Mouse (Mus musculus): ENCODE measurements around the gene Tmem174. TPM values are rescaled to one million over a fixed set of nuclear protein-coding genes. Genes with fewer than 3 reads are reported as not detected.

The Tmem174 gene
- not detected in 2 replicates for polyA plus RNA-seq (2015; fragmentation: Nextera tagmentation; extraction: Ambion mirVana)

DNA sequence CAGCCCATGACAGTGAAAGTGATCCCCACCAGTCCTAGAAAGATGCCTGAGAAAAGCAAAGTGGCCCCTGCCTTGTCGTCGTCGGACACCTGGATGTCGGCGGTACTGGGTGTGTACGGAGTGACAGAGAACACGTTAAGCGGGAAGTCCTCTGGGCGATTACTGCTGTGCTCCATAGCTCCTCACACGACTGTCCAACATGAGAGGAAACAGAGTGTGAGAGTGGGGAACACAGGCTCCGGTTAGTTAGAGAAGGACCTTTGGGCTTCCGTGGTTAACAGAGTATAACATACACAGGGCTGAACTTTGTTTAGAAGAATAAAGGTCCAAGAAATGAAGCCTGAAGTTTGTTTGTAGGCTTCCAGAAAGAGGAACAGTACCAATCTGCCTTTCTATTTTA lies at the start of gene Tmem174:
TSS of gene Tmem174 (minus strand) at position 266 of the 400 bp plus-strand sequence.
- H3K9me3 ChIP-seq (replicated peaks): no peaks in the 10 kb centered on the region
- no peaks in the 10 kb centered on the region for H3K4me1 ChIP-seq (replicated peaks)
- ATAC-seq (ENCODE audit: insufficient read depth): no peak
- no peak within 1 kb of the TSS for H3K27ac ChIP-seq (replicated peaks)
- H3K4me2 ChIP-seq: no peak within 1 kb of the TSS
- no peak within 1 kb of the TSS for H3K9ac ChIP-seq
- H3K27me3 ChIP-seq: peaks cover 7% of the 10 kb centered on the region
- H3K36me3 ChIP-seq (replicated peaks): no peaks in the 10 kb centered on the region
- no peak within 1 kb of the TSS for H3K4me3 ChIP-seq (replicated peaks)
- 79% methylated on average over 12 of the region's 12 CpGs for WGBS (ENCODE audit: insufficient replicate concordance)

GRCm38 (mm10) chr13:98684144-98684900 lies 47.1 kb upstream of the Tmem174 start:
- no peak for ATAC-seq (ENCODE audit: insufficient read depth)
- 55% methylated on average over 9 of the region's 9 CpGs for WGBS (ENCODE audit: insufficient replicate concordance)
- no peaks in the 10 kb centered on the region for H3K36me3 ChIP-seq (replicated peaks)
- H3K27me3 ChIP-seq: no peaks in the 10 kb centered on the region
- no peaks in the 10 kb centered on the region for H3K9me3 ChIP-seq (replicated peaks)
- no peak overlapping the region for H3K27ac ChIP-seq (replicated peaks)
- H3K4me3 ChIP-seq (replicated peaks): no peak overlapping the region
- no peaks in the 10 kb centered on the region for H3K4me1 ChIP-seq (replicated peaks)
- no peak overlapping the region for H3K9ac ChIP-seq
- no peak overlapping the region for H3K4me2 ChIP-seq

DNA sequence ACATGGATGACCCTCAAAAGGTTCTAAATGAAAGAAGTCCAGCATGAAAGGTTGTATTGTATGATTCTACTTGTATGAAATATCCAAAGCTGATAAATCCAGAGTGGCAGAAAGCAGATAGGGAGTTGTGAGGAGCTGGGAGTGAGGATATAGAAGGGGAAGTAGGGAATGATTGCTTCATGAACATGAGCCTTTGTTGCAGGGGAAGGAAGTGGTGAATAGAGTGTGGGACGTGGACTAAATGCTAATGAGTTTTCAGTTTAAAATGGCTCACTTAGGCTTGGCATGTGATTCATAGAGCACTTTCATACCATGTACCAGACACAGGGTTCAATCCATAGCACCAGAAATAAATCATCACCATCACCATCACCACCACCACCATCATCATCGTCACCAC lies 46.2 kb upstream of the Tmem174 start:
- no peak overlapping the region for H3K9ac ChIP-seq
- no peak overlapping the region for H3K4me3 ChIP-seq (replicated peaks)
- no peaks in the 10 kb centered on the region for H3K9me3 ChIP-seq (replicated peaks)
- H3K27me3 ChIP-seq: no peaks in the 10 kb centered on the region
- H3K36me3 ChIP-seq (replicated peaks): no peaks in the 10 kb centered on the region
- no peak overlapping the region for H3K4me2 ChIP-seq
- ATAC-seq (ENCODE audit: insufficient read depth): no peak
- WGBS (ENCODE audit: insufficient replicate concordance): 47% methylated on average over 2 of the region's 2 CpGs
- no peaks in the 10 kb centered on the region for H3K4me1 ChIP-seq (replicated peaks)
- H3K27ac ChIP-seq (replicated peaks): no peak overlapping the region

DNA sequence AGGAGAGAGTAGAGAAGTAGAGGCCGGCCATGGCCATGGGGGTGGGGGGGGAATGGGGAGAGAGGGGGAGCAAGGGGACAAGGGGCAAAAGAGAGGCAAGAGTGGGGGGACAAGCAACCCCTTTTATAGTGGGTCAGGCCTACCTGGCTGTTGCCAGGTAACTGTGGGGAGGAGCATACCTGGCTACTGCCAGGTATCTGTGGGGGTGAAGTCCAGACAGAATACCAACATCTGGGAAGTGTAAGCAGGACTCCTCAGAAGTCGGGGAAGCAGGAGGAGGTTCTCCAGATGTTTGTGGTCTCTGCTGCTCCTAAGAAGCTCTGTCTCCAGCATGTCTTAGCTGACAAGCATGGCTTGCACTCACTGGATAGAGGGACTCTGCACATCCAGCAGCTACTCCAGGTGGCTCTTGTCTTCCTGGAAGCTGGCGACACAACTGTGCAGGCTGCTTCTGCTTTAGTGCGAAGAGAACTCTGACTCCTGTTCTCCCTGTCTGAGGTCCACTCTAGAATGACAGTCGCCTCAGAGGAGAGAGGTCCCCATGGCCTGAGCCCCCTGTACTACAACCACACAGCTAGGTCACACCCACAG lies 43.4 kb upstream of the Tmem174 start:
- Histone ChIP-seq H3K4me3 (replicated peaks) (no peak overlapping the region), H3K27me3 (no peaks in the 10 kb centered on the region), H3K9me3 (replicated peaks) (no peaks in the 10 kb centered on the region), H3K9ac (no peak overlapping the region), H3K4me2 (no peak overlapping the region), H3K27ac (replicated peaks) (no peak overlapping the region), H3K36me3 (replicated peaks) (no peaks in the 10 kb centered on the region), H3K4me1 (replicated peaks) (no peaks in the 10 kb centered on the region)
- ATAC-seq (ENCODE audit: insufficient read depth): no peak
- WGBS (ENCODE audit: insufficient replicate concordance): 54% methylated on average over 5 of the region's 5 CpGs

DNA sequence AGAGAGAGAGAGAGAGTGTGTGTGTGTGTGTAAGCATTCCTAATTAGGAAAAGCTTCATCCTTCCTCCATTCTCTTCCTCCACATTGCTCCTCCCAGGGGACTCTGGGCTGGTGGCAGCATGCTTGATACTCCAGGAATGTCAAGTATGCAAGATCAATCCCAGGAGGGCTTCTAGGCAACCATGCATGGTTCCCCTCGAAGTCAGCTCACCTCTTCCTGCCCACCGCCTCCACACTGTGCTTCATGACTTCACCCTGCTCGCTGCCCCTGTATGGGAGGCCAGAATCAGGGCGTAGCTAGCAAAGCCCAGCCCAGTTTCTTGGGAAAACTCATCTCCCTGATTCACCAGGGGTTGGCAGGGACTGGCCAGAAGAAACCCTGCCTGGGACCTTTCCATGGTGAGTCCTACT lies 42.4 kb upstream of the Tmem174 start:
- no peak overlapping the region for H3K4me2 ChIP-seq
- no peak overlapping the region for H3K9ac ChIP-seq
- no peaks in the 10 kb centered on the region for H3K36me3 ChIP-seq (replicated peaks)
- H3K9me3 ChIP-seq (replicated peaks): no peaks in the 10 kb centered on the region
- H3K27me3 ChIP-seq: no peaks in the 10 kb centered on the region
- no peak overlapping the region for H3K27ac ChIP-seq (replicated peaks)
- 27% methylated on average over 4 of the region's 4 CpGs for WGBS (ENCODE audit: insufficient replicate concordance)
- H3K4me1 ChIP-seq (replicated peaks): no peaks in the 10 kb centered on the region
- ATAC-seq (ENCODE audit: insufficient read depth): no peak
- no peak overlapping the region for H3K4me3 ChIP-seq (replicated peaks)

- no peak overlapping the region for H3K27ac ChIP-seq (replicated peaks)
- H3K36me3 ChIP-seq (replicated peaks): no peaks in the 10 kb centered on the region
- no peak overlapping the region for H3K4me2 ChIP-seq
- no peak for ATAC-seq (ENCODE audit: insufficient read depth)
- WGBS (ENCODE audit: insufficient replicate concordance): 42% methylated on average over 1 of the region's 1 CpGs
- no peaks in the 10 kb centered on the region for H3K4me1 ChIP-seq (replicated peaks)
- H3K27me3 ChIP-seq: no peaks in the 10 kb centered on the region
- H3K4me3 ChIP-seq (replicated peaks): no peak overlapping the region
- H3K9ac ChIP-seq: no peak overlapping the region
- no peaks in the 10 kb centered on the region for H3K9me3 ChIP-seq (replicated peaks)
These were observed 42.0 kb upstream of the Tmem174 start for GRCm38 (mm10) chr13:98679230-98679629.

- H3K9ac ChIP-seq: no peak overlapping the region
- 50% methylated on average over 4 of the region's 4 CpGs for WGBS (ENCODE audit: insufficient replicate concordance)
- H3K36me3 ChIP-seq (replicated peaks): no peaks in the 10 kb centered on the region
- no peak for ATAC-seq (ENCODE audit: insufficient read depth)
- no peak overlapping the region for H3K4me2 ChIP-seq
- no peaks in the 10 kb centered on the region for H3K27me3 ChIP-seq
- H3K4me1 ChIP-seq (replicated peaks): no peaks in the 10 kb centered on the region
- H3K4me3 ChIP-seq (replicated peaks): no peak overlapping the region
- no peak overlapping the region for H3K27ac ChIP-seq (replicated peaks)
- no peaks in the 10 kb centered on the region for H3K9me3 ChIP-seq (replicated peaks)
These were observed 36.7 kb upstream of the Tmem174 start for GRCm38 (mm10) chr13:98673922-98674321.

DNA sequence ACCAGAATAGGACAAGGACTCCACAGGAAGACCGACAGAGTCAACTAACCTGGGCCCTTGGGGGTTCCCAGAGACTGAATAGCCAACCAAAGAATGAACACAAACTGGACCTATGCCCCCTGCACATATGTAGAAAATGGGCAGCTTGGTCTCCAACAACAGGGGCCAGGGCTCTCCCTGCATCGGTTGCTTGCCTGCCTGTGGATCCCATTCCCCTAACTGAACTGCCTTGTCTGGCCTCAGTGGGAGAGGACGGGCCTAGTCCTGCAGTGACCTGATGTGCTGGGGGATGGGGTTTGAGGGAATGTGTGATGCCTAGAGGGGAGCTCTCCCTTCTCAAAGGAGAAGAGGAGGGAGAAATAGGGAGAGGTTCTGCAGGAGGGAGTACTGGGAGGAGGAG lies 32.1 kb upstream of the Tmem174 start:
- no peaks in the 10 kb centered on the region for H3K36me3 ChIP-seq (replicated peaks)
- no peaks in the 10 kb centered on the region for H3K9me3 ChIP-seq (replicated peaks)
- H3K4me3 ChIP-seq (replicated peaks): no peak overlapping the region
- H3K27ac ChIP-seq (replicated peaks): no peak overlapping the region
- WGBS (ENCODE audit: insufficient replicate concordance): 50% methylated on average over 3 of the region's 3 CpGs
- H3K4me2 ChIP-seq: no peak overlapping the region
- H3K4me1 ChIP-seq (replicated peaks): no peaks in the 10 kb centered on the region
- no peaks in the 10 kb centered on the region for H3K27me3 ChIP-seq
- no peak for ATAC-seq (ENCODE audit: insufficient read depth)
- H3K9ac ChIP-seq: no peak overlapping the region

DNA sequence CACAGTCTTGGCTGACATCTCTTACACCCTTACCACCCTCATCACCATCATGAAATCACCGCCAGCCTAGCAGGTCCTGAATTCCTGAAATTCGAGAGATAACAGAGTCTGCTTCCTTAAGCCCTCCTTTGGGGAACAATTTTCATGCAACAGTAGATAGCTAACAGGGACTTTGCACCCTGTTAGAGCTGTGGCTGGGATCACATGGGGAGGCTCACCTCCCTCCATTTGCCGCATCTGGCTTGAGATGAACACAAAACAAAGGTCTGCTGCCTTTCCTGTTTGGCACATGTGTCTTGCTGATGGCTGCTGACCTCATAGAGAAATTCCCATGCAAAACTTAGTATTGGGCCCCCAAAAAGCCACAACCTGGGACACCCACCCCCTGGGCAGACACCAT lies 30.1 kb upstream of the Tmem174 start:
- Histone ChIP-seq H3K4me3 (replicated peaks) (no peak overlapping the region), H3K27ac (replicated peaks) (no peak overlapping the region), H3K9me3 (replicated peaks) (no peaks in the 10 kb centered on the region), H3K36me3 (replicated peaks) (no peaks in the 10 kb centered on the region), H3K27me3 (no peaks in the 10 kb centered on the region), H3K4me2 (no peak overlapping the region), H3K4me1 (replicated peaks) (no peaks in the 10 kb centered on the region), H3K9ac (no peak overlapping the region)
- no peak for ATAC-seq (ENCODE audit: insufficient read depth)
- WGBS (ENCODE audit: insufficient replicate concordance): 55% methylated on average over 3 of the region's 3 CpGs

GRCm38 (mm10) chr13:98665240-98665639 lies 28.0 kb upstream of the Tmem174 start:
- 59% methylated on average over 10 of the region's 10 CpGs for WGBS (ENCODE audit: insufficient replicate concordance)
- no peak overlapping the region for H3K27ac ChIP-seq (replicated peaks)

DNA sequence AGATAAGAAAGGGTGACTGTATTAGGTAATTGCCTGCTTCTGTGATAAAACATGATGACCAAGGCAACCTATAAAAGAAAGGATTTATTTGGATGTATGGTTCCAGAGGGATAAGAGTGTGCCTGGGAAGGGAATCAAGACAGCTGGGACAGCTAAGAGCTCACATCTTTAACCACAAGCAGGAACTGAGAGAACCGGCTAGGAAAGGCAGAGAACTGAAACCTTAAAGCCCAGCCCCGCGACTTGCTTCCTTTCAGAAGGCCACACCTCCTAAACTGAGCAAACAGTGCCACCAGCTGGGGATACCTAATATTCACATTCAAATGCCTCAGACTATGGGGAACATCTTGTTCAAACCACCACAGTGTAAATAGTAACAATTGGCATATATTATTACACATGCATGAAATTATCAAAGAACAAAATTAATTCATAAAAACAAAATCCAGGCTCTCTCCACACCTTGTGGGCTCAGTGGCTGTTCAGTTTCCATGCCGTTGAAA lies 25.0 kb upstream of the Tmem174 start:
- Histone ChIP-seq H3K36me3 (replicated peaks) (no peaks in the 10 kb centered on the region), H3K9me3 (replicated peaks) (no peaks in the 10 kb centered on the region), H3K4me1 (replicated peaks) (no peaks in the 10 kb centered on the region), H3K9ac (no peak overlapping the region), H3K4me3 (replicated peaks) (no peak overlapping the region), H3K27ac (replicated peaks) (no peak overlapping the region), H3K4me2 (no peak overlapping the region), H3K27me3 (no peaks in the 10 kb centered on the region)
- no peak for ATAC-seq (ENCODE audit: insufficient read depth)
- WGBS (ENCODE audit: insufficient replicate concordance): 53% methylated on average over 4 of the region's 4 CpGs

More at GRCm38 (mm10) chr13:98665240-98665639, 28.0 kb upstream of the Tmem174 start:
- H3K4me3 ChIP-seq (replicated peaks): no peak overlapping the region
- no peaks in the 10 kb centered on the region for H3K4me1 ChIP-seq (replicated peaks)
- H3K4me2 ChIP-seq: no peak overlapping the region
- no peaks in the 10 kb centered on the region for H3K36me3 ChIP-seq (replicated peaks)
- no peaks in the 10 kb centered on the region for H3K27me3 ChIP-seq
- ATAC-seq (ENCODE audit: insufficient read depth): no peak
- H3K9me3 ChIP-seq (replicated peaks): no peaks in the 10 kb centered on the region
- H3K9ac ChIP-seq: no peak overlapping the region

All from liver, embryonic 15.5 days (tissue).